In the genomic region with DNA sequence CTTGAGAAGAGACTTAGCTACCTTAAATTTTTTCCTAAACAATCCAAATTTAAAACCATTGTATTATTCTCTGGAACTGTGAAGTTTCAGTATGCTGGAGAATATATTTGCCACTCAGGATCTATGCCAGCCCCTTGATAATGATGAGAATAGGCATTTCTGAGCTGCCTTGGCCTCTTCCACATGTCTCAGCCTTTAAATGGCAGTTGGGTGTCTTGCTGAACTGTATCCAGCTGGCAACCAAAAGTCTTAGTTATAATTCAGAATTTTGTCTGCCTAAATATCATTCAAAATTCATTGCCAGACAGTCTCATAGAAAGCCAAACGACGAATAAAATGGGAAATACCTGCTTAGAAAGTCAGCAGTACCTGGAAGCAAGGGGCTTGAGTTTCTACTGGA, we compare ENCODE assay signal across 20 mouse cellular contexts.
A peak's percentile ranks its signal among the peaks of the same experiment; 100 is the strongest.
DNase-seq lines count a peak whose midpoint lies in the region; ATAC-seq lines count a peak whose summit lies in the region.
"Had no signal": no experiment of that assay in that cellular context is flagged by ENCODE, and none has a peak within 500 bp of the region (broad histone marks: within the 10 kb centered on the region; RNA-seq: fewer than 3 reads in every experiment).

No protein-coding gene starts in this region.

- H3K9me3 ChIP-seq in forebrain, embryonic 16.5 days (ENCODE audit: control insufficient read depth, low read length): no peaks in the 10 kb centered on the region
- H3K9me3 ChIP-seq in forebrain, embryonic 13.5 days (replicated peaks): no peaks in the 10 kb centered on the region
- H3K9me3 ChIP-seq: embryonic facial prominence, embryonic 15.5 days; forebrain, embryonic 10.5 days; heart, embryonic 15.5 days had no signal

- WGBS in forebrain, embryonic 16.5 days: 50% methylated on average over 2 of the region's 2 CpGs
- WGBS in forebrain, embryonic 13.5 days: 76% methylated on average over 2 of the region's 2 CpGs

- H3K27ac ChIP-seq in forebrain, embryonic 16.5 days (ENCODE audit: low read length): no peak overlapping the region
- H3K27ac ChIP-seq in forebrain, embryonic 13.5 days: no peak overlapping the region
- H3K27ac ChIP-seq: embryonic facial prominence, embryonic 15.5 days; forebrain, embryonic 10.5 days; heart, adult 2 months; heart, embryonic 15.5 days; hindbrain, embryonic 14.5 days had no signal

- no peak overlapping the region for H3K4me3 ChIP-seq in forebrain, embryonic 16.5 days (replicated peaks; ENCODE audit: low read length)
- no peak overlapping the region for H3K4me3 ChIP-seq in forebrain, embryonic 13.5 days
- H3K4me3 ChIP-seq: embryonic facial prominence, embryonic 15.5 days; erythroblast, embryonic 14.5 days; forebrain, embryonic 10.5 days; heart, adult 2 months; heart, embryonic 15.5 days had no signal

- DNase-seq in cerebellum, adult 9-10 months: peak; percentile 20
- no peak for DNase-seq in cerebellum, adult 11 months
- peak; percentile 37 for DNase-seq in left cerebral cortex, postnatal 4 days
- DNase-seq in left cerebral cortex, postnatal 10 days (ENCODE audit: extremely low spot score in 1 of 2, low spot score in 2 of 2): no peak
- no peak for DNase-seq in gastrocnemius, postnatal 4 days (ENCODE audit: low spot score in 2 of 2)
- DNase-seq: adrenal gland, postnatal 10 days; embryo, embryonic 11 days; gastrocnemius, postnatal 10 days; heart, adult 2 months; heart, postnatal 14 days; kidney, adult 2 months had no signal

- H3K27me3 ChIP-seq in forebrain, embryonic 16.5 days (replicated peaks; ENCODE audit: control insufficient read depth, insufficient read depth, low read length): no peaks in the 10 kb centered on the region
- H3K27me3 ChIP-seq in forebrain, embryonic 13.5 days: no peaks in the 10 kb centered on the region
- H3K27me3 ChIP-seq: embryonic facial prominence, embryonic 15.5 days; heart, embryonic 15.5 days had no signal

- no peaks in the 10 kb centered on the region for H3K36me3 ChIP-seq in forebrain, embryonic 16.5 days (ENCODE audit: control insufficient read depth, insufficient read depth)
- H3K36me3 ChIP-seq in forebrain, embryonic 13.5 days (ENCODE audit: poor library complexity, severe bottlenecking): no peaks in the 10 kb centered on the region
- H3K36me3 ChIP-seq: embryonic facial prominence, embryonic 15.5 days; forebrain, embryonic 10.5 days; heart, embryonic 15.5 days had no signal

- H3K9ac ChIP-seq in forebrain, embryonic 16.5 days (replicated peaks; ENCODE audit: low read depth, low read length): no peak overlapping the region
- no peak overlapping the region for H3K9ac ChIP-seq in forebrain, embryonic 13.5 days
- H3K9ac ChIP-seq: embryonic facial prominence, embryonic 15.5 days; heart, embryonic 15.5 days; hindbrain, embryonic 14.5 days had no signal

- ATAC-seq in forebrain, embryonic 16.5 days: peak; percentile 63
- no peak for ATAC-seq in forebrain, embryonic 13.5 days
- ATAC-seq: intestine, embryonic 16.5 days had no signal

- intact Hi-C loops in left cerebral cortex, postnatal 4 days (cut with DNase I): no loop called here
- intact Hi-C loops in left cerebral cortex, postnatal 10 days (cut with DNase I): no loop called here

- no peaks in the 10 kb centered on the region for H3K4me1 ChIP-seq in forebrain, embryonic 16.5 days (replicated peaks; ENCODE audit: control insufficient read depth, insufficient read depth, low read length)
- H3K4me1 ChIP-seq in forebrain, embryonic 13.5 days: no peaks in the 10 kb centered on the region
- H3K4me1 ChIP-seq: embryonic facial prominence, embryonic 15.5 days; forebrain, embryonic 10.5 days; heart, embryonic 15.5 days had no signal

- H3K4me2 ChIP-seq in forebrain, embryonic 16.5 days (ENCODE audit: low read length): no peak overlapping the region
- no peak overlapping the region for H3K4me2 ChIP-seq in forebrain, embryonic 13.5 days
- H3K4me2 ChIP-seq: embryonic facial prominence, embryonic 15.5 days; heart, embryonic 11.5 days; heart, embryonic 15.5 days; hindbrain, embryonic 14.5 days had no signal

Comparison
In these comparisons a context has a peak if more than half of its experiments do, and no peak if none do; other contexts are left out.
1. DNase-seq: peak in cerebellum, adult 9-10 months (single experiment) and left cerebral cortex, postnatal 4 days (single experiment); none in cerebellum, adult 11 months (single experiment), left cerebral cortex, postnatal 10 days (0 of 2) and gastrocnemius, postnatal 4 days (0 of 2).